Mouse (Mus musculus): ENCODE results near the gene Cald1. TPM values are rescaled to one million over a fixed set of nuclear protein-coding genes. Genes with fewer than 3 reads are reported as not detected.

Gene Cald1
- polyA plus RNA-seq, 1 experiment from 2014 or later, result 175 TPM

DNA sequence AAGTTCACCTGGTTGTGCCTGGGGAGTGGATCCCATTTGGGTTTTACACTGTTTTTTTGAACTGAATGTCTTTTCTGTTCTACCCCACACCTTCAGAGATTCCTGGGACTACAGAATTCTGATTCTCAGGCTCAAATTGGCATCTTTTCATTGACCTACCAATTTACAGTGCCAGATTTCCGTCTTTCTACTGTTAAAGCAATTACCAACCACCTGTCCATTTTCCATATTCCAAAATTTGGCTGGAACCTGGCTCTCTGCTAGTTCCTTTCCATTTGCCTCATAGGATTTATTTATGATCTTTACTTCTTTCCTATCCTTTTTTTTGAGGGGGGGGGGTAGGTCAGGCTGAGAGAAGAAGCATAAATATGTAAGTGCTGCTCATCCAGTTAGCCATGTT lies 4.9 kb upstream of the Cald1 start:
- H3K36me3 ChIP-seq, result no peaks in the 10 kb centered on the region
- 87% methylated on average over 1 of the region's 1 CpGs for WGBS

DNA sequence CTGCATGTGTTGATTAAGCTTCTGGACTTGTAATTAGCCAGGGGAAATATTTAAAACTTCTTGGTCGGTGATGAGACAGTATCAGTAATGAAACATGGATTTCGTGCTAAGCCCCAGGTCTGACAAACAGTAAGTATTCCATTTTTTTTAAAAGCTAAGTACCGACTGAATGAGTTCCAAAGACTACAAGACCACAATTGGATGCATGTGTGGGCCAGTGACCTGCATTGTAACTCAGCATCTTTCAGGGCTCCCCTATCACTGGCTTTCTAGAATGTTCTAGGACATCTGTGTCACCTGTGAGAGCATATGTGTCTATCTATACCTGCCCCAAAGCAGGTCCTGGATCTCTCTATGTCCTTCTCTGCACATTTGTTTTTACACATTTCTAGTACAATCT lies 984 bp upstream of the Cald1 start:
- H3K4me3 ChIP-seq, result no peak overlapping the region
- no peak overlapping the region for H3K27ac ChIP-seq
- no peaks in the 10 kb centered on the region for H3K9me3 ChIP-seq (replicated peaks)
- ATAC-seq (ENCODE audit: low FRiP score), result no peak
- 61% methylated on average over 3 of the region's 3 CpGs for WGBS
- no peak overlapping the region for H3K4me2 ChIP-seq (replicated peaks)
- H3K4me1 ChIP-seq, result peaks cover 10% of the 10 kb centered on the region
- H3K36me3 ChIP-seq, result no peaks in the 10 kb centered on the region
- H3K27me3 ChIP-seq, result no peaks in the 10 kb centered on the region
- no peak overlapping the region for H3K9ac ChIP-seq

More for the DNA sequence above, 4.9 kb upstream of the Cald1 start:
- Histone ChIP-seq H3K9me3 (replicated peaks) (no peaks in the 10 kb centered on the region), H3K4me1 (peaks cover 6% of the 10 kb centered on the region), H3K27me3 (no peaks in the 10 kb centered on the region), H3K4me2 (replicated peaks) (no peak overlapping the region), H3K9ac (no peak overlapping the region), H3K27ac (no peak overlapping the region), H3K4me3 (no peak overlapping the region)
- ATAC-seq (ENCODE audit: low FRiP score), result no peak

DNA sequence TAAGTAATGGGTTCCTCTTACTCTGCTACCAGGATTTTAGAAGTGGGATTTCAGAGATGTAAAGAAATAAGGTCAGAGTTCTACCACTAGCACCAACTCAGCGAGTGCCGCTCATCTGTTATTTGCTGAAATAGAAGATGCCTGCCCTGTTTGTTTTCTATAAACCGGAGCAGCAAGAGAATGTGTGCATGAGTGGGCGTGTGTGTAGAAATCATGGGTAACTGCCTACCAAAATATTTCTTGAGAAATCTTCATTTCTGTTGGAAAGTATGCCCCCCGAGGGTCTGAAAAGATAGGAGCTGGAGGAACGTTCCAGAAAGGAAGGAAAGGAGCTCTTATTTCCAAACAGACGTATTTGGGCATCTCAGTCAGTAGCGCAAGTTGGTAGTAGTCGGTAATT lies 871 bp downstream of the Cald1 start:
- 59% methylated on average over 9 of the region's 9 CpGs for WGBS
- no peaks in the 10 kb centered on the region for H3K27me3 ChIP-seq
- H3K9ac ChIP-seq, result peak overlapping the region; percentile 18; the same call in 1 of the 2 replicates
- H3K4me3 ChIP-seq, result peak overlapping the region; percentile 29
- peaks cover 10% of the 10 kb centered on the region for H3K4me1 ChIP-seq
- peak overlapping the region; percentile 46 for H3K4me2 ChIP-seq (replicated peaks)
- no peaks in the 10 kb centered on the region for H3K36me3 ChIP-seq
- peak overlapping the region; percentile 12; the same call in 1 of the 2 replicates for H3K27ac ChIP-seq
- ATAC-seq (ENCODE audit: low FRiP score), result no peak
- no peaks in the 10 kb centered on the region for H3K9me3 ChIP-seq (replicated peaks)

DNA sequence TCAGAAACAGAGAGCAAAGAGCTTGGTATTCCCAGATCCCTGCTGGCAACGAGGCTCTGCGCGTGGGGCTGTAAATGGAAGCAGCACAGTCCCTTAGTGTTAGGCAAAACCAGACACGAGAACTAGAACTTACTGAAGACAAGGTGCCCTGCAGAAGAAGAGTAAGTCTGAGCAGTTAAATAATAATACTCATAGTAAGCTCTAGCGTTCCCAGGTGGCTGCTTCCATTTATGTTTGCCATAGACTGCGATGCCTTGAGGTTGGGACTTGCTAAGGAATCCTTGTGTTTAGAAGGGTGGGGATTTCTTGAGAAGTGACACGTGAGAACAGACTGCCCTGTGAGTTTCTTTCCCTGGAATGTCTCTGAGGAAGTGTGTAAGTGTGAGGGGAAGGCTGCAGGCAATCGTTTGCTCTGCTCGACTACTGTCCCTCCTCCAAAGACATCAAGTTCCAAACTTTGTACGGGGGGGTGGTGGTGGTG lies 1.4 kb downstream of the Cald1 start:
- peak overlapping the region; percentile 18; the same call in 1 of the 2 replicates for H3K9ac ChIP-seq
- 56% methylated on average over 10 of the region's 10 CpGs for WGBS
- H3K36me3 ChIP-seq, result no peaks in the 10 kb centered on the region
- H3K4me1 ChIP-seq, result peaks cover 10% of the 10 kb centered on the region
- no peaks in the 10 kb centered on the region for H3K27me3 ChIP-seq
- H3K9me3 ChIP-seq (replicated peaks), result no peaks in the 10 kb centered on the region
- no peak for ATAC-seq (ENCODE audit: low FRiP score)
- H3K4me3 ChIP-seq, result peak overlapping the region; percentile 29
- H3K27ac ChIP-seq, result peak overlapping the region; percentile 12; the same call in 1 of the 2 replicates
- H3K4me2 ChIP-seq (replicated peaks), result peak overlapping the region; percentile 46

DNA sequence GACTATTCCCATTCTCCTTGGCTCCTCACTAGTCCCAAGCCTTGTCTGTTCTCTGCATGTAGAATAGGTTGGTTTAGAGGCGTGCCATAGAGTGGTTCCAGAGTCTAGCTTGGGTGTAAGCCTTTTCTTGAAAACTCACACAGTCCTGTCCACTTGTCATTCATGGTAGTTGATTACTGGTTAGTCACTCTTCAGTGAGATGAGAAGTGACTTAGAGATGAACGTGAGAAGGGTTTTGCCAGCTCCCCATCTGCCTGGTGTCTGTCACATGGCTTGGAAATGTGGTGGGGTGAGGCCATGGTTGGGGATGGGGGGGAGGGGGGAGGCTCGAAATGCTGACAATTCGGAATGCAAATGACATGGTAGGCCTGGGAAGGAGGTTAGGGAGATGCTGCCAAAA lies 2.5 kb downstream of the Cald1 start:
- H3K9ac ChIP-seq, result no peak overlapping the region
- WGBS, result 78% methylated on average over 4 of the region's 4 CpGs
- no peaks in the 10 kb centered on the region for H3K36me3 ChIP-seq
- ATAC-seq (ENCODE audit: low FRiP score), result no peak
- H3K27me3 ChIP-seq, result no peaks in the 10 kb centered on the region
- H3K27ac ChIP-seq, result no peak overlapping the region
- H3K4me3 ChIP-seq, result no peak overlapping the region
- peaks cover 10% of the 10 kb centered on the region for H3K4me1 ChIP-seq
- H3K4me2 ChIP-seq (replicated peaks), result no peak overlapping the region
- H3K9me3 ChIP-seq (replicated peaks), result no peaks in the 10 kb centered on the region

DNA sequence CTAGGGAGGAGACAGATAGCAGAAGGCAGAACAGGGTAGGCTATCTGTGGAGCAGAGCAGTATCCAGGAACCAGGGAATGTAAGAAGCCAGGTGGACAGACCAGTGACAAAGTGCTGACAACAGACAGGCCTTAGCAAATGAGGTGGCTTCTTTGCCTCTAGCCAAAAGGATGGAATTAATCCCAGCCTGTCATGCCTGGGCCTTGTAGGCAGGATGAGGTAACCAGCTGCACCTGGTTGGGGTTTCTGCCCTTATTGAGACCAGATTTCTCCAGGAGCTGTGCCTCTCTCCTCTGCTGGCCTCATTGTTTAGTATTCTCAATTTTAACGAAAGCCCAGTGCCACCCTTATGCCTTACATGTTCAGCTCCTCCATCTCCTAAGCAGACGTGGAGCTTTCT lies 3.8 kb downstream of the Cald1 start:
- no peak for ATAC-seq (ENCODE audit: low FRiP score)

DNA sequence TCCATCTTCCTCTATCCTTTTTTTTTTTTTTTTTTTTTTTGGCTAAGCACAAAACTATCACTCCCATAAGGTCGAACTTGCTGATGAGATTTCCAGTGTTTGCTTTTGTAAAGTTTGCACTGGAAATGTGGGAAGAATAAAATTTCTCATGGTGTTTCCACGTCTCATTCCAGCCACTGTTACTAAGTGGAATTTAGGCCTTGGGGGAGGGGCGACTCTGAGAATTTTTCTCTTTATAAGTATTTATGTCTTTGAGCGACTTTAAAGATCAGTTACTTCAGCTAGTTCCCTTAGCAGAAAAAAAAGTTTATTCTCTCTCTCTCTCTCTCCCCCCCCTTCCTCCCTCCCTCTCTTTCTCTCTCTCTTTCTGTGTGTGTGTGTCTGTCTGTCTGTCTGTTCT lies 8.1 kb downstream of the Cald1 start:
- WGBS, result 62% methylated on average over 4 of the region's 4 CpGs
- H3K27me3 ChIP-seq, result no peaks in the 10 kb centered on the region
- ATAC-seq (ENCODE audit: low FRiP score), result no peak

More for the DNA sequence above, 3.8 kb downstream of the Cald1 start:
- Histone ChIP-seq H3K4me2 (replicated peaks) (no peak overlapping the region), H3K4me1 (peaks cover 10% of the 10 kb centered on the region), H3K4me3 (no peak overlapping the region), H3K27me3 (no peaks in the 10 kb centered on the region), H3K9me3 (replicated peaks) (no peaks in the 10 kb centered on the region), H3K36me3 (no peaks in the 10 kb centered on the region), H3K27ac (no peak overlapping the region), H3K9ac (no peak overlapping the region)
- 64% methylated on average over 2 of the region's 2 CpGs for WGBS

DNA sequence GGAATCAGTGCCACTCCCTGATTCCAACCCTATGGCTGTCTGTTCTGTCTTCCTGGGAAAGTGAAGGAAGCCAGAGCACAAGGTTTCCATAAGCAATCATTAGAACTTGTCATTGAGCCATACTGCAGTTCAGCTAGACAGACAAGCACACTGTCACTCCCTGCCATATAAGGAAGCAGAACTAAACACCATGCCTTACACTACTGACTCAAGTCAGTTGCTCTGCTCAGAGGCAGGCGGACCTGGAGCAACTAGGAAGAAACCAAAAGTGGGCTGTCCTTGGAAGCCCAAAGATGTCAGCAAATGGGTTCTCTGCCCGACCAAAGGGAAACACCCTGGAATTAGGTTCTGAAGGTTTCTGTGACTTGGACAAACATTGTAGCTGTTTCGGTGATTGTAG lies 10.3 kb downstream of the Cald1 start:
- ATAC-seq (ENCODE audit: low FRiP score), result no peak
- H3K27me3 ChIP-seq, result no peaks in the 10 kb centered on the region
- peaks cover 12% of the 10 kb centered on the region; the same call in 1 of the 2 replicates for H3K4me1 ChIP-seq
- H3K4me2 ChIP-seq (replicated peaks), result no peak overlapping the region
- H3K36me3 ChIP-seq, result no peaks in the 10 kb centered on the region
- no peaks in the 10 kb centered on the region for H3K9me3 ChIP-seq (replicated peaks)
- WGBS, result 90% methylated on average over 3 of the region's 3 CpGs
- no peak overlapping the region for H3K27ac ChIP-seq
- H3K4me3 ChIP-seq, result no peak overlapping the region
- H3K9ac ChIP-seq, result no peak overlapping the region

More for the DNA sequence above, 8.1 kb downstream of the Cald1 start:
- no peak overlapping the region for H3K4me2 ChIP-seq (replicated peaks)
- no peaks in the 10 kb centered on the region for H3K36me3 ChIP-seq
- H3K27ac ChIP-seq, result no peak overlapping the region
- H3K9ac ChIP-seq, result no peak overlapping the region
- H3K4me1 ChIP-seq, result peaks cover 12% of the 10 kb centered on the region; the same call in 1 of the 2 replicates
- no peaks in the 10 kb centered on the region for H3K9me3 ChIP-seq (replicated peaks)
- no peak overlapping the region for H3K4me3 ChIP-seq

DNA sequence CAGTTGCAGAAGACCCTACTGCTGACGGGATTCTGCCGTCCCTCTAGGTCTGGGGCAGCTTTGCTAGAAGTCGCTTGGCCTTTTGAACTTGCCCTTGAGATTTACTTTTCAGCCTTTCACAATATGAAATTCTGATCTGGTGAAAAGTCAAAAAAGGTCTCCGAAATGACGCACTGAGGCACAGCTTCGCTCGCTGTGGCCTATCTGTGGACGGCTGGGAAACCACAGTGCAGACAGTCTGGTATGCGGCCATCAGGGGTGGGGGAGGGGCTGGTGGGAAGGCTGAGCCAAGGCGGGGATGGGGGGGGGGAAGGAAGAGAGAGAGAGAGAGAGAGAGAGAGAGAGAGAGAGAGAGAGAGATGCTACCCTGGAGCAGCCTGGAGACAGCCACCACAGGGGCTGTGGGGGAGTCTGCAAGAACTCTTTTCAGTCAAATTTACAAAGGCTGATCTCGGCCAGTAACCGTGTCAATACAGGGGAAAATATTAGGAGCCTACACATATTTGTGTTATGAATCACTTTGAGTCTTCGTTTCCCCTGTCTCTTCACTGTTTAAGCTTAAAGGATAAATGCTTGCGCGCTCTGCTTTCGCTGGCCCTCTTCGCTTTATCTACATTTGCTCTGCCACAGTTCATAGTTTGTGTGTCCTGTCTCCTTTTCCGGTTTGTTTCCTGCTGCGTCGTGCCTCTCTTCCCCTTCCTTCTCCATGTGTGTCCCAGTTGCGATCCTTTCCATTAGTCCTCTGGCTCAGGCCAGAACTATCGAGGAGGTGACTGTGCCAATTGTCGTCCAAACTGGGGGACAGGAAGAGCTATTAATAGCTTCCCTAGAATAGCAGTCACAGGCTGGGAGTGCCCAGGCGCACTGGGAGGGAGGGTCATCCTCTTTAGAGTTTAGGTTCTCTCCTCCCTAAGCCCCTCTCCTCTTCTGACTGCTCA lies 11.9 kb downstream of the Cald1 start:
- no peaks in the 10 kb centered on the region for H3K36me3 ChIP-seq
- H3K4me3 ChIP-seq, result no peak overlapping the region
- no peak overlapping the region for H3K27ac ChIP-seq
- 0 out of 2 replicates have a peak overlapping the region, but pooled peaks have one; percentile 17 for H3K4me2 ChIP-seq (replicated peaks)
- H3K27me3 ChIP-seq, result no peaks in the 10 kb centered on the region
- H3K9me3 ChIP-seq (replicated peaks), result no peaks in the 10 kb centered on the region
- ATAC-seq (ENCODE audit: low FRiP score), result no peak
- peaks cover 12% of the 10 kb centered on the region; the same call in 1 of the 2 replicates for H3K4me1 ChIP-seq
- 46% methylated on average over 24 of the region's 24 CpGs for WGBS
- no peak overlapping the region for H3K9ac ChIP-seq

DNA sequence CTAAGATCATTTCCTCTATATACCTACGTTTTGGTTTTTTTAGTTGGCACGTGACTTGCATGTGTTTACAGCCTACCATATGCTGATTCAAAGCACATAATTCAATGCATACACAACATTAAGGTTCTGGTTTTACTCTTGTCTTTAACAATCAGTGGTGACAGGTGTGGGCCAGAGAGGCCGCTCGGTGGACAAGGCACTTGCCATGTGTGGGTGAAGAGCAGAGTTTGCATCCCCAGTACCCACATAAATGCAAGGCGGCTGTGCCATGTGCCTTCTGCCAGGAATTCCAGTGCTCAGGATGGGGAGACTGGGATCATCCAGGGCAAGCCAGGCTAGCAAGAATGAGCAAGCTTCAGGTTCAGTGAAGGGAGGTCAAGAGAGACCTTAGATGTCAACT lies 14.8 kb downstream of the Cald1 start:
- H3K4me3 ChIP-seq, result no peak overlapping the region
- H3K27ac ChIP-seq, result no peak overlapping the region
- H3K36me3 ChIP-seq, result no peaks in the 10 kb centered on the region
- no peak for ATAC-seq (ENCODE audit: low FRiP score)
- H3K4me2 ChIP-seq (replicated peaks), result no peak overlapping the region
- 88% methylated on average over 5 of the region's 5 CpGs for WGBS
- H3K4me1 ChIP-seq, result peaks cover 12% of the 10 kb centered on the region; the same call in 1 of the 2 replicates
- no peaks in the 10 kb centered on the region for H3K9me3 ChIP-seq (replicated peaks)
- H3K9ac ChIP-seq, result no peak overlapping the region
- H3K27me3 ChIP-seq, result no peaks in the 10 kb centered on the region

DNA sequence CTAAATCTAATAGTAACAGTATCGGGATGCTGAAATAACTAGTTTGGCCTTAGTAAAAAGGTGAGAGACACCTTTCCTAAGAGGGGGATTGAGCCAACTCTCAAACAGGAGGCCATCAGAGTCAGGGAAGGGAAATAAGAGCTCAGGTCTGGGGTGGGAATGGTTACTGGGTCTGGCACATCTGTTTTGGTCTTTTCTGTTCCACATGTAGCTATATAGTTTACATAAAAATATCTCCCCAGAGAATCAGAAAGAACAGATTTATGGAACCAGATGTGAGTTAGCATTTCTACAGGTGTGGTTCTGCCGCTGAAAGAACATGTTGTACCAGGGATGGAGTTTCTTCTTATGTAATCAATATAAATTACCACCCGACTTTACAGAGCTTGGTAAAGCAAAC lies 17.1 kb downstream of the Cald1 start:
- Histone ChIP-seq H3K4me2 (replicated peaks) (no peak overlapping the region), H3K4me3 (no peak overlapping the region), H3K27me3 (no peaks in the 10 kb centered on the region), H3K4me1 (peaks cover 2% of the 10 kb centered on the region; the same call in 1 of the 2 replicates), H3K9me3 (replicated peaks) (no peaks in the 10 kb centered on the region), H3K9ac (no peak overlapping the region), H3K36me3 (no peaks in the 10 kb centered on the region), H3K27ac (no peak overlapping the region)
- WGBS, result 84% methylated on average over 3 of the region's 3 CpGs
- no peak for ATAC-seq (ENCODE audit: low FRiP score)

DNA sequence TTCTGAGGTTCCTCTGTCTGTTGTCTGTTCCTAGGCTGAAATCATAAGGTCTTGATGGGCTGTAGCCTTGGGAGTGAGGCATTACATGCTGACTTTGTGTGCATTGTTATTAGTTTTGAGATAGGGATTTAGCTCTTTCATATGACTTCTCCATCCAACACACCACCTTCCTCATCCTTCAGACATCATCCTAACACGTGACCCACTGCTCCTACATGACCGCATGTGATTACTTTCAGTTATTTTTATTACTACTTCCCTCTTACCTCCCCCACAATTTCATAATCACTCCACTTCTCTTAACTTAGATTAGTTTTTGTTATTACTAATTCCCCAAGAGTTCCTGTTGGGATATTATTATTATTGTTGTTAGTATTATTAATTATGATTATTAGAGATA lies 21.2 kb downstream of the Cald1 start:
- WGBS, result 96% methylated on average over 2 of the region's 2 CpGs
- Histone ChIP-seq H3K4me3 (no peak overlapping the region), H3K27ac (no peak overlapping the region), H3K36me3 (no peaks in the 10 kb centered on the region), H3K27me3 (no peaks in the 10 kb centered on the region), H3K4me2 (replicated peaks) (no peak overlapping the region), H3K4me1 (0 out of 2 replicates have a peak, but pooled peaks cover 4% of the 10 kb centered on the region), H3K9ac (no peak overlapping the region), H3K9me3 (replicated peaks) (no peaks in the 10 kb centered on the region)
- ATAC-seq (ENCODE audit: low FRiP score), result no peak
